Mouse (Mus musculus): ENCODE results near the gene Coro6. TPM values are rescaled to one million over a fixed set of nuclear protein-coding genes. Genes with fewer than 3 reads are reported as not detected.

The Coro6 gene
- polyA plus RNA-seq, 1 experiment from 2014 or later, result not detected

DNA sequence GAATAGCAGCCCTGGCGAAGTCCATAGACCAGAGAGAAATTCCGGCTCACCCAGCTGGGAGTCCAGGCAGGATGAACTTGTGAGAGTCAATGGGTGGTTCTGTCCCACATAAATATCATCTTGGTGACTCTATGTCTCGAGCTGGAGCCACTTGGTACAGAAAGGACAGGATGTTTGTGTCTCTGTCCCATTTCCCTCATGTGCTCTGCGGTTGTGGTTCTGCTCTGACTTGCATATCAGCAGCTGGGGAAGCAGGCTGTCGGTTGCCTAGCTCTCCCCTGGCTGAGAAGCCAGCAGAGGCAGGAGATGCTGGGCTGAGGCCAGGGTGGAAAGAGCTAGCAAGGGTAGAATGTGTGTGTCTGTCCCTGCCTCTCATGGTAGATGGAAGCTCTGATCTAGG, 56.8 kb downstream of the Coro6 start, which contains the start of gene Gm10392:
Gene Gm10392, minus strand, starts transcription at position 156 of the 400 bp plus-strand sequence.
- DNase-seq (ENCODE audit: low spot score, missing footprints), result no peak
- H3K9ac ChIP-seq (ENCODE audit: low read length), result no peak within 1 kb of the TSS
- H3K4me1 ChIP-seq (ENCODE audit: control insufficient read depth, insufficient read depth, low read length), result peaks cover 22% of the 10 kb centered on the region
- H3K27me3 ChIP-seq (ENCODE audit: control insufficient read depth, insufficient read depth, low read length), result peaks cover 14% of the 10 kb centered on the region
- no peaks in the 10 kb centered on the region for H3K9me3 ChIP-seq (ENCODE audit: control insufficient read depth, low read length)
- H3K4me3 ChIP-seq (ENCODE audit: low read depth, low read length), result no peak within 1 kb of the TSS
- no peak within 1 kb of the TSS for H3K4me2 ChIP-seq
- no peaks in the 10 kb centered on the region for H3K36me3 ChIP-seq (ENCODE audit: control insufficient read depth, insufficient read depth, low read length)
- no peak within 1 kb of the TSS for H3K27ac ChIP-seq (ENCODE audit: low read depth, low read length)
- ATAC-seq (ENCODE audit: low FRiP score), result no peak
- WGBS, result 78% methylated on average over 5 of the region's 5 CpGs

Other genes with a start within 250 kb of the Coro6 start
- gene Ssh2, start 246.1 kb upstream of the Coro6 start, polyA plus RNA-seq (2014; fragmentation: Nextera tagmentation; extraction: Ambion mirVana), result 13.0 and 13.2 TPM in 2 replicates
- 9.5 and 13.5 TPM in 2 replicates for gene Ankrd13b, start 27.3 kb downstream of the Coro6 start, polyA plus RNA-seq (2014; fragmentation: Nextera tagmentation; extraction: Ambion mirVana)
- gene Git1, start 31.2 kb downstream of the Coro6 start, polyA plus RNA-seq (2014; fragmentation: Nextera tagmentation; extraction: Ambion mirVana), result 11.3 and 13.8 TPM in 2 replicates
- 1.9 and 2.1 TPM in 2 replicates for gene Abhd15, start 52.7 kb downstream of the Coro6 start, polyA plus RNA-seq (2014; fragmentation: Nextera tagmentation; extraction: Ambion mirVana)
- gene Trp53i13, start 53.6 kb downstream of the Coro6 start, polyA plus RNA-seq (2014; fragmentation: Nextera tagmentation; extraction: Ambion mirVana), result 25.5 and 27.3 TPM in 2 replicates
- gene Gm10392, start 56.8 kb downstream of the Coro6 start, polyA plus RNA-seq (2014; fragmentation: Nextera tagmentation; extraction: Ambion mirVana), result 0.10 TPM in 1 of 2 replicates, not detected in the other
- 21.0 and 23.0 TPM in 2 replicates for gene Taok1, start 145.4 kb downstream of the Coro6 start, polyA plus RNA-seq (2014; fragmentation: Nextera tagmentation; extraction: Ambion mirVana)
- 4.8 TPM in 2 replicates for gene Nufip2, start 223.7 kb downstream of the Coro6 start, polyA plus RNA-seq (2014; fragmentation: Nextera tagmentation; extraction: Ambion mirVana)

All from midbrain, embryonic 11.5 days (tissue).